Mouse (Mus musculus): ENCODE results near the gene Snap23. TPM values are rescaled to one million over a fixed set of nuclear protein-coding genes. Genes with fewer than 3 reads are reported as not detected.

Gene Snap23
- polyA plus RNA-seq, 1 experiment = 0.89 TPM

- TF ChIP-seq TAL1 (IDR thresholded peaks at IDR 0.05; ENCODE audit: low read length) (no peak), GATA1 (IDR thresholded peaks at IDR 0.05; ENCODE audit: low read length) (no peak)
- Histone ChIP-seq H3K27me3 (ENCODE audit: control insufficient read depth) (peaks cover 14% of the 10 kb centered on the region), H3K36me3 (ENCODE audit: control insufficient read depth) (peaks cover 7% of the 10 kb centered on the region), H3K9me3 (ENCODE audit: control insufficient read depth, low read length) (no peaks in the 10 kb centered on the region), H3K4me3 (replicated peaks) (no peak overlapping the region), H3K4me1 (ENCODE audit: control insufficient read depth) (peaks cover 51% of the 10 kb centered on the region)
Observed at GRCm38 (mm10) chr2:120630655-120631054, 63.2 kb downstream of the Snap23 start.

- TF ChIP-seq TAL1 (IDR thresholded peaks at IDR 0.05; ENCODE audit: low read length) (peak; percentile 85), GATA1 (IDR thresholded peaks at IDR 0.05; ENCODE audit: low read length) (peak; percentile 94)
- H3K4me1 ChIP-seq (ENCODE audit: control insufficient read depth) = peaks cover 51% of the 10 kb centered on the region
- no peaks in the 10 kb centered on the region for H3K9me3 ChIP-seq (ENCODE audit: control insufficient read depth, low read length)
- H3K4me3 ChIP-seq (replicated peaks) = peak overlapping the region; percentile 20
- peaks cover 7% of the 10 kb centered on the region for H3K36me3 ChIP-seq (ENCODE audit: control insufficient read depth)
- H3K27me3 ChIP-seq (ENCODE audit: control insufficient read depth) = peaks cover 14% of the 10 kb centered on the region
Observed at GRCm38 (mm10) chr2:120631521-120631920, 64.0 kb downstream of the Snap23 start.

- H3K4me3 ChIP-seq (replicated peaks) = peak overlapping the region; percentile 20
- no peak for TF ChIP-seq TAL1 (IDR thresholded peaks at IDR 0.05; ENCODE audit: low read length)
- TF ChIP-seq GATA1 (IDR thresholded peaks at IDR 0.05; ENCODE audit: low read length) = no peak
Observed at GRCm38 (mm10) chr2:120631957-120632356, 64.5 kb downstream of the Snap23 start.

GRCm38 (mm10) chr2:120640835-120641234 is 73.4 kb downstream of the Snap23 start:
- no peaks in the 10 kb centered on the region for H3K27me3 ChIP-seq (ENCODE audit: control insufficient read depth)
- peaks cover 2% of the 10 kb centered on the region; the same call in 1 of the 2 replicates for H3K4me1 ChIP-seq (ENCODE audit: control insufficient read depth)
- H3K9me3 ChIP-seq (ENCODE audit: control insufficient read depth, low read length) = no peaks in the 10 kb centered on the region
- no peak overlapping the region for H3K4me3 ChIP-seq (replicated peaks)
- H3K36me3 ChIP-seq (ENCODE audit: control insufficient read depth) = no peaks in the 10 kb centered on the region
- no peak for TF ChIP-seq TAL1 (IDR thresholded peaks at IDR 0.05; ENCODE audit: low read length)
- no peak for TF ChIP-seq GATA1 (IDR thresholded peaks at IDR 0.05; ENCODE audit: low read length)

More at GRCm38 (mm10) chr2:120631957-120632356, 64.5 kb downstream of the Snap23 start:
- Histone ChIP-seq H3K9me3 (ENCODE audit: control insufficient read depth, low read length) (no peaks in the 10 kb centered on the region), H3K27me3 (ENCODE audit: control insufficient read depth) (peaks cover 14% of the 10 kb centered on the region), H3K36me3 (ENCODE audit: control insufficient read depth) (peaks cover 7% of the 10 kb centered on the region), H3K4me1 (ENCODE audit: control insufficient read depth) (peaks cover 51% of the 10 kb centered on the region)

GRCm38 (mm10) chr2:120643836-120644235 is 76.4 kb downstream of the Snap23 start:
- H3K36me3 ChIP-seq (ENCODE audit: control insufficient read depth) = no peaks in the 10 kb centered on the region
- H3K4me1 ChIP-seq (ENCODE audit: control insufficient read depth) = peaks cover 2% of the 10 kb centered on the region; the same call in 1 of the 2 replicates
- H3K27me3 ChIP-seq (ENCODE audit: control insufficient read depth) = no peaks in the 10 kb centered on the region
- TF ChIP-seq TAL1 (IDR thresholded peaks at IDR 0.05; ENCODE audit: low read length) (no peak), GATA1 (IDR thresholded peaks at IDR 0.05; ENCODE audit: low read length) (no peak)
- H3K9me3 ChIP-seq (ENCODE audit: control insufficient read depth, low read length) = no peaks in the 10 kb centered on the region
- H3K4me3 ChIP-seq (replicated peaks) = no peak overlapping the region

GRCm38 (mm10) chr2:120646777-120647176 is 79.3 kb downstream of the Snap23 start:
- no peak for TF ChIP-seq GATA1 (IDR thresholded peaks at IDR 0.05; ENCODE audit: low read length)
- no peak for TF ChIP-seq TAL1 (IDR thresholded peaks at IDR 0.05; ENCODE audit: low read length)
- Histone ChIP-seq H3K9me3 (ENCODE audit: control insufficient read depth, low read length) (no peaks in the 10 kb centered on the region), H3K4me3 (replicated peaks) (no peak overlapping the region), H3K36me3 (ENCODE audit: control insufficient read depth) (no peaks in the 10 kb centered on the region), H3K4me1 (ENCODE audit: control insufficient read depth) (peaks cover 2% of the 10 kb centered on the region; the same call in 1 of the 2 replicates), H3K27me3 (ENCODE audit: control insufficient read depth) (no peaks in the 10 kb centered on the region)

Other genes starting within 250 kb of the Snap23 start
- 0.11 and 0.48 TPM in 2 replicates for gene Vps39, start 214.5 kb upstream of the Snap23 start, polyA plus RNA-seq (2012)
- 0.06 and 0.08 TPM in 2 replicates for gene Ganc, start 163.8 kb upstream of the Snap23 start, polyA plus RNA-seq (2012)
- 0.14 and 0.19 TPM in 2 replicates for gene Tmem87a, start 163.6 kb upstream of the Snap23 start, polyA plus RNA-seq (2012)
- gene Capn3, start 111.7 kb upstream of the Snap23 start, polyA plus RNA-seq (2012) = not detected in 2 replicates
- gene Zfp106, start 3.8 kb upstream of the Snap23 start, polyA plus RNA-seq (2012) = 0.30 and 0.44 TPM in 2 replicates
- gene Haus2, start 41.7 kb downstream of the Snap23 start, polyA plus RNA-seq (2012) = 0.15 and 0.17 TPM in 2 replicates
- 0.71 and 0.78 TPM in 2 replicates for gene Lrrc57, start 41.8 kb downstream of the Snap23 start, polyA plus RNA-seq (2012)
- 0.04 and 0.12 TPM in 2 replicates for gene Stard9, start 61.5 kb downstream of the Snap23 start, polyA plus RNA-seq (2012)

All from erythroblast, embryonic 14.5 days (primary cell).